Mouse (Mus musculus) CH12.LX (cell line): Measurements from ENCODE around the gene Rbm18.

Source experiments
- CHD1 ChIP-seq: IDR thresholded peaks from 2 replicates; pipeline ENCODE4 v1.6.1; 2012; ENCODE audit warnings: low read depth, low read length, improper control_type of control experiment, inconsistent platforms
- CHD2 ChIP-seq: IDR thresholded peaks from 2 replicates; pipeline ENCODE4 v1.6.1; 2011; ENCODE audit warnings: low read length, improper control_type of control experiment
- CTCF ChIP-seq, 2 experiments: IDR thresholded peaks in 1 of 2; conservative IDR thresholded peaks in 1 of 2; 2 replicates each; pipeline ENCODE4 v1.5.1; 2011 to 2012; ENCODE audit warnings: low read depth in 2 of 2, low read length in 2 of 2, improper control_type of control experiment in 1 of 2, inconsistent platforms in 1 of 2, mild to moderate bottlenecking in 1 of 2, moderate library complexity in 1 of 2
- E2F4 ChIP-seq: IDR thresholded peaks from 2 replicates; pipeline ENCODE4 v1.6.1; 2011; ENCODE audit warnings: low read depth, low read length, improper control_type of control experiment; ENCODE audit not compliant: insufficient replicate concordance
- EP300 ChIP-seq: IDR thresholded peaks from 2 replicates; pipeline ENCODE4 v1.6.1; 2011; ENCODE audit warnings: low read length, improper control_type of control experiment
- MAX ChIP-seq: IDR thresholded peaks from 2 replicates; pipeline ENCODE4 v1.6.1; 2011; ENCODE audit warnings: low read length, improper control_type of control experiment
- POLR2A ChIP-seq: IDR thresholded peaks from 2 replicates; pipeline ENCODE4 v1.6.1; 2011; ENCODE audit warnings: low read depth, mild to moderate bottlenecking, improper control_type of control experiment, low read length
- POLR2AphosphoS2 ChIP-seq: IDR thresholded peaks from 2 replicates; pipeline ENCODE4 v1.6.1; 2011; ENCODE audit warnings: low read depth, low read length, improper control_type of control experiment
- TCF12 ChIP-seq: IDR thresholded peaks from 2 replicates; pipeline ENCODE4 v1.6.1; 2014; ENCODE audit warnings: low read depth, mild to moderate bottlenecking, inconsistent platforms, low read length, improper control_type of control experiment
- USF1 ChIP-seq: IDR thresholded peaks from 2 replicates; pipeline ENCODE4 v1.6.1; 2014; ENCODE audit warnings: low read depth, mild to moderate bottlenecking, inconsistent platforms, low read length, improper control_type of control experiment
- ZNF384 ChIP-seq: IDR thresholded peaks from 2 replicates; pipeline ENCODE4 v1.6.1; 2012; ENCODE audit warnings: low read depth, low read length, improper control_type of control experiment, inconsistent platforms

- no peak for TF ChIP-seq POLR2AphosphoS2
- no peak for TF ChIP-seq CTCF (conservative IDR thresholded peaks at IDR 0.05 in 1 of 2, IDR thresholded peaks at IDR 0.05 in 1 of 2; ENCODE audit: low read depth in 2 of 2, low read length in 2 of 2)
- no peak for TF ChIP-seq POLR2A
- TF ChIP-seq ZNF384 = no peak
- no peak for TF ChIP-seq EP300
- TF ChIP-seq CHD1 = no peak
- TF ChIP-seq E2F4 = no peak
- no peak for TF ChIP-seq TCF12
- no peak for TF ChIP-seq MAX
- no peak for TF ChIP-seq CHD2
- TF ChIP-seq USF1 = no peak
These were observed 43.8 kb downstream of the Rbm18 start for GRCm38 (mm10) chr2:36092748-36093147.
